Mouse (Mus musculus): ENCODE data around the gene Pnpla3. TPM values are rescaled to one million over a fixed set of nuclear protein-coding genes. Genes with fewer than 3 reads are reported as not detected.

The Pnpla3 gene
- polyA plus RNA-seq, 1 experiment from 2014 or later, result 3.4 TPM

GRCm38 (mm10) chr15:84183967-84184366 lies 16.3 kb downstream of the Pnpla3 start:
- 59% methylated on average over 1 of the region's 1 CpGs for WGBS
- no peak overlapping the region for H3K4me3 ChIP-seq
- no peak overlapping the region for H3K27ac ChIP-seq (replicated peaks)
- H3K27me3 ChIP-seq, result no peaks in the 10 kb centered on the region
- H3K9ac ChIP-seq (replicated peaks), result no peak overlapping the region
- ATAC-seq (replicated peaks), result no peak
- H3K4me1 ChIP-seq, result no peaks in the 10 kb centered on the region
- no peaks in the 10 kb centered on the region for H3K36me3 ChIP-seq
- H3K9me3 ChIP-seq, result no peaks in the 10 kb centered on the region
- no peak overlapping the region for H3K4me2 ChIP-seq (replicated peaks)

GRCm38 (mm10) chr15:84186196-84186595 lies 18.6 kb downstream of the Pnpla3 start:
- no peak for ATAC-seq (replicated peaks)
- Histone ChIP-seq H3K4me2 (replicated peaks) (no peak overlapping the region), H3K4me3 (no peak overlapping the region), H3K9ac (replicated peaks) (no peak overlapping the region), H3K27me3 (no peaks in the 10 kb centered on the region), H3K27ac (replicated peaks) (no peak overlapping the region), H3K9me3 (no peaks in the 10 kb centered on the region), H3K4me1 (0 out of 2 replicates have a peak, but pooled peaks cover under 1% of the 10 kb centered on the region), H3K36me3 (no peaks in the 10 kb centered on the region)
- WGBS, result 50% methylated on average over 4 of the region's 4 CpGs

- WGBS, result 60% methylated on average over 2 of the region's 2 CpGs
- H3K27me3 ChIP-seq, result no peaks in the 10 kb centered on the region
- no peak overlapping the region for H3K4me2 ChIP-seq (replicated peaks)
- no peaks in the 10 kb centered on the region for H3K9me3 ChIP-seq
- ATAC-seq (replicated peaks), result no peak
- H3K4me3 ChIP-seq, result no peak overlapping the region
- no peak overlapping the region for H3K27ac ChIP-seq (replicated peaks)
- no peaks in the 10 kb centered on the region for H3K36me3 ChIP-seq
- H3K9ac ChIP-seq (replicated peaks), result no peak overlapping the region
- peaks cover 22% of the 10 kb centered on the region for H3K4me1 ChIP-seq
Measured at GRCm38 (mm10) chr15:84188887-84189530, 21.4 kb downstream of the Pnpla3 start.

GRCm38 (mm10) chr15:84189881-84190280 lies 22.2 kb downstream of the Pnpla3 start:
- no peak overlapping the region for H3K4me2 ChIP-seq (replicated peaks)
- no peaks in the 10 kb centered on the region for H3K36me3 ChIP-seq
- ATAC-seq (replicated peaks), result no peak
- H3K27me3 ChIP-seq, result no peaks in the 10 kb centered on the region
- WGBS, result 42% methylated on average over 3 of the region's 3 CpGs
- H3K27ac ChIP-seq (replicated peaks), result no peak overlapping the region
- H3K9me3 ChIP-seq, result no peaks in the 10 kb centered on the region
- no peak overlapping the region for H3K9ac ChIP-seq (replicated peaks)
- no peak overlapping the region for H3K4me3 ChIP-seq
- peaks cover 22% of the 10 kb centered on the region for H3K4me1 ChIP-seq

- Histone ChIP-seq H3K27ac (replicated peaks) (peak overlapping the region; percentile 89), H3K4me1 (peaks cover 22% of the 10 kb centered on the region), H3K4me3 (peak overlapping the region; percentile 94), H3K27me3 (no peaks in the 10 kb centered on the region), H3K4me2 (replicated peaks) (peak overlapping the region; percentile 81), H3K9ac (replicated peaks) (peak overlapping the region; percentile 84), H3K36me3 (peaks cover 12% of the 10 kb centered on the region), H3K9me3 (no peaks in the 10 kb centered on the region)
- ATAC-seq (replicated peaks), result no peak; the same call in 1 of the 2 replicates
- WGBS, result 2% methylated on average over 9 of the region's 9 CpGs
Measured at GRCm38 (mm10) chr15:84191724-84192057, 24.1 kb downstream of the Pnpla3 start.

GRCm38 (mm10) chr15:84192058-84192791 lies 24.6 kb downstream of the Pnpla3 start, which contains the start of gene Samm50:
Gene Samm50, plus strand, starts transcription at chr15:84192241.
- peak within 1 kb of the TSS; percentile 84 for H3K9ac ChIP-seq (replicated peaks)
- no peaks in the 10 kb centered on the region for H3K27me3 ChIP-seq
- H3K9me3 ChIP-seq, result no peaks in the 10 kb centered on the region
- peaks cover 16% of the 10 kb centered on the region for H3K36me3 ChIP-seq
- H3K4me1 ChIP-seq, result peaks cover 22% of the 10 kb centered on the region
- peak within 1 kb of the TSS; percentile 89 for H3K27ac ChIP-seq (replicated peaks)
- H3K4me3 ChIP-seq, result peak within 1 kb of the TSS; percentile 94
- 3% methylated on average over 48 of the region's 48 CpGs for WGBS
- H3K4me2 ChIP-seq (replicated peaks), result peak within 1 kb of the TSS; percentile 81
- peak; percentile 99 for ATAC-seq (replicated peaks)

GRCm38 (mm10) chr15:84196486-84197165 lies 29.0 kb downstream of the Pnpla3 start:
- Histone ChIP-seq H3K9me3 (no peaks in the 10 kb centered on the region), H3K9ac (replicated peaks) (no peak overlapping the region), H3K4me3 (no peak overlapping the region), H3K4me2 (replicated peaks) (no peak overlapping the region), H3K36me3 (peaks cover 60% of the 10 kb centered on the region), H3K27ac (replicated peaks) (no peak overlapping the region), H3K4me1 (peaks cover 17% of the 10 kb centered on the region), H3K27me3 (no peaks in the 10 kb centered on the region)
- ATAC-seq (replicated peaks), result no peak
- WGBS, result 89% methylated on average over 8 of the region's 8 CpGs

- WGBS, result 95% methylated on average over 4 of the region's 4 CpGs
- H3K4me2 ChIP-seq (replicated peaks), result no peak overlapping the region
- ATAC-seq (replicated peaks), result no peak
- H3K4me1 ChIP-seq, result peaks cover 1% of the 10 kb centered on the region
- H3K9me3 ChIP-seq, result no peaks in the 10 kb centered on the region
- no peak overlapping the region for H3K4me3 ChIP-seq
- H3K36me3 ChIP-seq, result peaks cover 76% of the 10 kb centered on the region
- no peak overlapping the region for H3K27ac ChIP-seq (replicated peaks)
- no peaks in the 10 kb centered on the region for H3K27me3 ChIP-seq
- no peak overlapping the region for H3K9ac ChIP-seq (replicated peaks)
Measured at GRCm38 (mm10) chr15:84207327-84207726, 39.7 kb downstream of the Pnpla3 start.

- H3K4me2 ChIP-seq (replicated peaks), result no peak overlapping the region
- no peak for ATAC-seq (replicated peaks)
- no peaks in the 10 kb centered on the region for H3K27me3 ChIP-seq
- no peak overlapping the region for H3K9ac ChIP-seq (replicated peaks)
- WGBS, result 81% methylated on average over 11 of the region's 11 CpGs
- peaks cover 59% of the 10 kb centered on the region for H3K36me3 ChIP-seq
- H3K4me1 ChIP-seq, result peaks cover 7% of the 10 kb centered on the region
- no peak overlapping the region for H3K4me3 ChIP-seq
- H3K9me3 ChIP-seq, result no peaks in the 10 kb centered on the region
- H3K27ac ChIP-seq (replicated peaks), result peak overlapping the region; percentile 45
Measured at GRCm38 (mm10) chr15:84209517-84210412, 42.1 kb downstream of the Pnpla3 start.

GRCm38 (mm10) chr15:84210461-84210860 lies 42.8 kb downstream of the Pnpla3 start:
- H3K9me3 ChIP-seq, result no peaks in the 10 kb centered on the region
- no peak for ATAC-seq (replicated peaks)
- H3K9ac ChIP-seq (replicated peaks), result no peak overlapping the region
- peaks cover 56% of the 10 kb centered on the region for H3K36me3 ChIP-seq
- peak overlapping the region; percentile 20; the same call in 1 of the 2 replicates for H3K27ac ChIP-seq (replicated peaks)
- peaks cover 7% of the 10 kb centered on the region for H3K4me1 ChIP-seq
- no peak overlapping the region for H3K4me3 ChIP-seq
- H3K4me2 ChIP-seq (replicated peaks), result no peak overlapping the region
- H3K27me3 ChIP-seq, result no peaks in the 10 kb centered on the region
- 96% methylated on average over 13 of the region's 13 CpGs for WGBS

GRCm38 (mm10) chr15:84210941-84211340 lies 43.3 kb downstream of the Pnpla3 start:
- H3K4me1 ChIP-seq, result peaks cover 7% of the 10 kb centered on the region
- H3K4me2 ChIP-seq (replicated peaks), result no peak overlapping the region
- WGBS, result 91% methylated on average over 13 of the region's 13 CpGs
- no peaks in the 10 kb centered on the region for H3K9me3 ChIP-seq
- no peak for ATAC-seq (replicated peaks)
- H3K9ac ChIP-seq (replicated peaks), result no peak overlapping the region
- H3K27ac ChIP-seq (replicated peaks), result no peak overlapping the region
- H3K27me3 ChIP-seq, result no peaks in the 10 kb centered on the region
- H3K4me3 ChIP-seq, result no peak overlapping the region
- H3K36me3 ChIP-seq, result peaks cover 51% of the 10 kb centered on the region

Data from forebrain, embryonic 15.5 days (tissue).